Mouse (Mus musculus) cerebellum, adult 9-11 months (tissue): Measurements from ENCODE around the gene Cisd3.
"Not testable (repeated sequence)": the region's sequence is repeated elsewhere in the genome, so short reads cannot be mapped to it uniquely, and the experiment has no call there.

Source experiments
- DNase-seq: peaks from one replicate; pipeline ENCODE4 v3.0.0; 2022

Gene Cisd3

GRCm38 (mm10) chr11:97714356-97714755 is 28.7 kb downstream of the Cisd3 start:
- no peak for DNase-seq

DNA sequence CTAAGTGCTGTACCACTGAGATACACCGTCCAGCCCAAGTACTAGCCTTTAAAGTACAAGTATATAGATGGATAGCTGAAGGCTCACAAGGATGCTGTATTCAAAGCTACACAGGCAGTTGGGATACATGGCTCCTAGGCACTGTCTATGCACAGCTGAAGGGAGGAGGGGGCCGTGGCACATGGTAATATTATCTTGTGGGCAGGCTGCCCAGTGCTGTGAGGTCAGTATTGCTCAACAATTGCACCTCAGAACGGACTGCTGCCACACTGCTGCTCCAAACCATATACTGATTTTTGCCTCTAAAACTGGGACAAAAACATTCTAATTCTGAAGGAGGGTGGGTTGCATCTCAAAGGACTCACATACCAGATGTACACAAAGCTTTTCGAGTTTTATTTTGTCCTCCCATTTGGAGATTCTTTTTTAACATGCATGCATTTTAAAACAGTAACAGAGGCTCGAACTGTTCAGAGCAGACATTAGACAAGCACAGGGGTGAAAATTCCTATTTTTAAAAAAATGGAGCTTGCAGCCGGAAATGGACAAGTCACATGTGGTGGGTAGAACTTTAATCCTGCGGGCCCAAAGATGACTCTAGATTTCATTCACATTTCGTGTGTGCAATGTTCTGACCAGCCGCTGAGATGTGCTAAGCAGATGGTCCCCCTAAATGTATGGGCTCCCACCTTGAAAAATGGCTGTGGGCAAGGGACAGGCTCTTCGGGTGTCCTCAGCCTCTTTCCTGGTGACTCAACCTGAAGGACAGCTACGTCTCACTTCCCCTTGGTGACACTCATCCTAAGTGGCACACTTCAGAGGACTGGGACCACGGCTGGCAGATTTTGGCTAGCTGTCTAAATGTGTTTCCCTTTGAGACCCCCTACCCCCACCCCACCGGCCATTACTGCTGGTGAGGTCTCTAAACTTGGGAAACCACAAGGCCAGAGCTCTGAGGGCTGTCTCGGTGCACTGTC is 29.4 kb downstream of the Cisd3 start:
- DNase-seq, result no peak

GRCm38 (mm10) chr11:97716021-97716420 is 30.4 kb downstream of the Cisd3 start:
- DNase-seq, result no peak

GRCm38 (mm10) chr11:97717369-97718280 is 32.0 kb downstream of the Cisd3 start:
- no peak for DNase-seq

DNA sequence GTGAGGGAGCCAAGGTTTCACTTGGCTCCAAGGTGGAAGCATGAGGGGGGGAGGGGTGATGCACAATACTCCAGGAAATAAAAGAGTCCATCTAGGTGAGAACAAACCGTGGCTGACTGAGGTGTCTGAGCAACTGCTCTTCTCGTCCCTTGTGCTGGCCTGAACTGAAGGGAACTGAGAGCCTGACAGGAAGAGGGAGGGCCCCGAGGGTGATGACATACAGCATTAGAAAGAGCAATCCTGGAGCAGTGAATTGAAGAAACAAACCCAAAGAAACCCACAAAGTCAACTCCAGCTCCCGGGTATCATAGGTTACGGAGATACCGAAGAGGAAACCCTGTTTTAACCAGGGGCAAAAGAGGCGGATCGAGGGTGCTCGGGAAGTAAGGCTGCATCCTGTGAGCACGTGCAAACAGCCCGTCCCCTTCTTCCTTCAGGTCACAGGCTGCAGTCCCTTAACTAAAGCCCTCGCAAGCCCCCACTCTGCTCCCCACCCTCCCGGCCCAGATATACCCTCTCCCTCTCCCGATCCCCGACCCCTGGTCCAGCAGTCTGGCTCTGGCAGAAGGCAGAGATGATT is 32.7 kb downstream of the Cisd3 start:
- no peak for DNase-seq

- DNase-seq, result no peak
These were observed 33.4 kb downstream of the Cisd3 start for GRCm38 (mm10) chr11:97719041-97719440.

DNA sequence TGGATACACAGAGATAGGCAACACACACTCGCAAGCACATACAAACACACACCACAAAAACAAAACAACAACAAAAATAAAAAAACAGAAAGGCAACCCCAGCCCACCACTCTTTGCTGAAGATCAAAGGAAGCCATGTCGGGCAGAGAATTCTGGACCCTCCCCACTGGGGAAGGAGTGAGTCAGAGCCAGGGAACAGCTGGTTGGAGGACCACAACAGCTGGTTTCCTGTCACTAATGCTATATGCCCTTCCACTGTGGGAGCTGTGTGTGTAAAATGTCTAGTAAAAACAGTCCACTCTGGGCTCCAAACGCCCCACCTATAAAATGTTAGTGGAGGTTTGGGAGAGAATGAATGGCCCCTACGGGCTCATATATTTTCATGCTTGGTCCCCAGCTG is 35.7 kb downstream of the Cisd3 start:
- no peak for DNase-seq

DNA sequence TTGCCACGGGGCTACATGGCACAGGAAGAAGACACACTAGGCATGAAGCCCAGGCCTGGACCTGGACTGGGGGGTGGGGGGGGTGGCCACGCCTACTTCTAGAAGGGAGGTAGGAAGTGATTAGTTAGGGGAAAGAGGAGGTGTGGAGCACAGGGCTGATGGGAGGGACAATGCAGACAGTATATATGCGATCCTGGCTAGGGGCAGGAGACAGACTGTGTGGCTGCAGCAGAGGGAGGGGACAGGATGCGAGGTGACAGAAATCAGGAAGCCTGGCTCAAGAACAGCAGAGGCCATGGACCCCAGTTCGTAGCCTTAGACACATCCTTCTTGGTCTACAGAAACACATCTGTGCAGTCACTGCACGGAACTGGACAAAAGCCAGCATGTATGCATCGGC is 38.1 kb downstream of the Cisd3 start:
- DNase-seq, result no peak

DNA sequence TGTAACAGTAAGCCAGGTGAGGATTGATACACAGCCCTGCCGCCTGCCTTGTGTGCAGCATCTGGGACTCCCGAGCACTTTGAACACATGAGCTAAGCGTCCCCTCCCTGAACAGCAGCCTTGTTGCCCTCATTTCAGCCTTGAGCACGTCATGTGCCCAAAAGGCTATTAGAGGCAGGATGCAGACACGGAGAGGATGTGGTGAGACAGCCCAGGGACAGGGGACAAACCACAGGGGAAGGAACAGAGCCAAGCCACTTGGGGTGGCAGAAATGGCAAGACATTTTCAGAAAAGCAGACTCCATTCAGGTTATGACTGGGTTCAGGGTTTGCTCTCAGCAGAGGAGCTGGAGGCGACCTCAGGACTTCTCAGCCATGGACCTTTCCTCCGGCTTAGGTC is 42.7 kb downstream of the Cisd3 start:
- DNase-seq, result no peak

GRCm38 (mm10) chr11:97728730-97729129 is 43.1 kb downstream of the Cisd3 start:
- DNase-seq, result no peak

DNA sequence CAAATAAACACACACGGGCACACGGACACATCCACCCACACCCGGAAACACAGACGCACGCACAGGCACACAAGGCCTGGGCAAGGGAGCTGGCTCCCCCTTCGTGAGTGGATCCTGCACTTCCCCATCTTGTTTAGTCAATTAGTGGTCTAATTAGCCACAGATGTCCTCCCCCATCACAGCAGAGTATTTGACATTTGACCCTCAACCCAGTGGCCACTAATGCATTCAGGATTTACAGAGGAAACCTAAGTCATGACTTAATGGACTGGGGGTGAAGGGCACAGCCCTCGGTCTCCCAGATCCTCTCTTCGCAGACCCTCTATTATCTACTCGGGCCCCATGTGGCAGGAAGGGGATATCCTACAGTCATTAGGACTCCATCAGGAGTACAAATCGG is 48.1 kb downstream of the Cisd3 start:
- DNase-seq, result no peak

DNA sequence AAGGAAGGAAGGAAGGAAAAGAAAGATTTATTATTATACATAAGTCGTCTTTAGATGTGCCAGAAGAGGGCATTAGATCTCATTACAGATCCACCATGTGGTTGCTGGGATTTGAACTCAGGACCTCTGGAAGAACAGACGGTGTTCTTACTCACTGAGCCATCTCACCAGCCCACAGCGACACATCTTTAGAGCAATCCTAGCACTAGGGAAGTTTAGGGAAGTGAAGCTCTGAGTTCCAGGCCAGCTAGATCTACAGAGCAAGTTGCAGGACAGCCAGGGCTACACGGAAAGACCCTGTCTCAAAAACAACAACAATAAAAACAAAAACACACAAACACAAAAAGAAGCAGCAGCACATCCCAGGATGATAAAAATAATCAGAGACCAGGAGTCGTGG is 49.2 kb downstream of the Cisd3 start:
- not testable (repeated sequence) for DNase-seq

GRCm38 (mm10) chr11:97736645-97737044 is 51.0 kb downstream of the Cisd3 start:
- DNase-seq, result no peak

- DNase-seq, result no peak
These were observed 52.0 kb downstream of the Cisd3 start for GRCm38 (mm10) chr11:97737600-97737999.
